Mouse (Mus musculus): Measurements from ENCODE around the gene Actl10.

- TF ChIP-seq CTCF (IDR thresholded peaks at IDR 0.05; ENCODE audit: borderline replicate concordance, control insufficient read depth, extremely low read depth, insufficient read depth, low read length, poor library complexity) (no peak), POLR2A (IDR thresholded peaks at IDR 0.05; ENCODE audit: control insufficient read depth, extremely low read depth, insufficient read depth, low read length, poor library complexity) (no peak)
Measured at GRCm38 (mm10) chr2:154571976-154572375, 20.4 kb downstream of the Actl10 start.
